Mouse (Mus musculus): ENCODE measurements at regions not wholly inside any gene's neighbourhood (a gene's known extent, or its start where the extent isn't known, plus 50 kb on each side); places are given as distances from the start of the nearest gene placed in this dataset.

DNA sequence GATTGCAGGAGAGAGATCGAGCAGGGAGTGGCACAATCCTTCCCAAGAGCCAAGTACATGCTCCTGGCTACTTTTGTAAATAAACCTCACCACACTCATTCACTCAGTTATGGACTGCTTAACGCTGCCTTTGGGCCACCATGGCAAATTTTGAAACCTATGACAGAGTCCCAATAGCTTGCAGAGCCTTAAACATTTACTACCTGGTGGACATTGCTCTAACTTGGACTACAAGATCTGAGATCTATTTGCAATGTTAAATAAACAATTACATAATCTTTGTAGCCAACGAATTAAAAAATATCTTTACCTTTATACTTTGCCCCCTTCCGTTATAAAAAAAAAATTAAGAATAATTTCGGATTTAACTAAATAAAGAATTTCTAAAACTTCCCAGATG is 104.9 kb downstream of the Tmco5 start:
- Histone ChIP-seq H3K36me3 (no peaks in the 10 kb centered on the region), H3K9me3 (no peaks in the 10 kb centered on the region), H3K27ac (no peak overlapping the region), H3K27me3 (no peaks in the 10 kb centered on the region), H3K4me2 (replicated peaks) (no peak overlapping the region), H3K9ac (no peak overlapping the region), H3K4me3 (no peak overlapping the region), H3K4me1 (peaks cover 18% of the 10 kb centered on the region; the same call in 1 of the 2 replicates)
- 88% methylated on average over 5 of the region's 5 CpGs for WGBS
- ATAC-seq (ENCODE audit: insufficient number of reproducible peaks, insufficient read depth, low FRiP score, low TSS enrichment) = no peak

DNA sequence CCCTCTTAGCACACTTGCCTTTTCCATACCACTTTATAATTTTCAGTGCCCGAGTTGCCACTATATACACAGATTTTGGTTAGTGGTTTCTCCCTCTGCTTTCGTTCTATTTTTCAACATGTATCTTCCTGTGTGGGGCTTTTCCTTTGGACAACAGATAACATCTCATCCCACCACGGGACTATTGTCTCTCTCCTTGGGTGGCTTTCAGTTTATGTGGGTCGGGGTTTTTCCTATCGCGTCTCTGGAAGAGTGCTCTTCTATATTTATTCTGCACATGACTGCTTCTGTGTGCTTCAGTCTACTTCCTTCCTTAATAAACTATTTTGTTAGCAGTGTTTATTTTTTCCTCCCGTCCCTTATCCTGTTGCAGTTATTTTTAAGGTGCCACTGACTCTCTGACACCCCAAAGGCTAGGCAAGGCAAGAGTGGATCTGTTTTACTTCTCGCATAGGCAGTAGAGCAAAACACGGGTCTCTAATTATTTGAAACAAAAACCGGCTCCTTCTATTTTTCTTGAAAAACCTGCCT is 105.4 kb downstream of the Tmco5 start:
- 63% methylated on average over 10 of the region's 10 CpGs for WGBS
- no peak for ATAC-seq (ENCODE audit: insufficient number of reproducible peaks, insufficient read depth, low FRiP score, low TSS enrichment)
- H3K9me3 ChIP-seq = no peaks in the 10 kb centered on the region
- H3K9ac ChIP-seq = no peak overlapping the region
- peaks cover 14% of the 10 kb centered on the region; the same call in 1 of the 2 replicates for H3K4me1 ChIP-seq
- H3K36me3 ChIP-seq = no peaks in the 10 kb centered on the region
- H3K4me3 ChIP-seq = no peak overlapping the region
- no peak overlapping the region for H3K4me2 ChIP-seq (replicated peaks)
- no peak overlapping the region for H3K27ac ChIP-seq
- H3K27me3 ChIP-seq = no peaks in the 10 kb centered on the region

DNA sequence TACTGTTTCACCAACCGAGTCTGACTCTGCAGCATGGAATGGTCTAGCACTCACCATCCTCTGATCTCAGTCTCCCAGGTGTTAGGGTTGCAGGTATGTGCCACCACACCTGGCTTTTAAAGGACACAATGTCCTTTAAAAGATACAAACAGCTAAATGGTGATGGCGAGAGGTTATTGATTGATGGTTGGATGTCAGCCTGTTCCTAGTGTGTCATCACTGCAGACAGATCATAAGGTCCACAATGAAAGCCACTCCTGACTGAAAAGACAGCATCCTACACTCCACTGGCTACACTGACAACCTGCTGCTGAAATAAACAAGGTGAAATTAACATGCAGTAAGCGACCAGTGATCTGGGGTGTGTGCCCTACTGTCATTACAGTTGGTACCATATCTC is 106.1 kb downstream of the Tmco5 start:
- WGBS = 79% methylated on average over 3 of the region's 3 CpGs
- Histone ChIP-seq H3K27ac (no peak overlapping the region), H3K4me2 (replicated peaks) (no peak overlapping the region), H3K4me3 (no peak overlapping the region), H3K4me1 (peaks cover 8% of the 10 kb centered on the region; the same call in 1 of the 2 replicates), H3K27me3 (no peaks in the 10 kb centered on the region), H3K9me3 (no peaks in the 10 kb centered on the region), H3K9ac (no peak overlapping the region), H3K36me3 (no peaks in the 10 kb centered on the region)
- no peak for ATAC-seq (ENCODE audit: insufficient number of reproducible peaks, insufficient read depth, low FRiP score, low TSS enrichment)

DNA sequence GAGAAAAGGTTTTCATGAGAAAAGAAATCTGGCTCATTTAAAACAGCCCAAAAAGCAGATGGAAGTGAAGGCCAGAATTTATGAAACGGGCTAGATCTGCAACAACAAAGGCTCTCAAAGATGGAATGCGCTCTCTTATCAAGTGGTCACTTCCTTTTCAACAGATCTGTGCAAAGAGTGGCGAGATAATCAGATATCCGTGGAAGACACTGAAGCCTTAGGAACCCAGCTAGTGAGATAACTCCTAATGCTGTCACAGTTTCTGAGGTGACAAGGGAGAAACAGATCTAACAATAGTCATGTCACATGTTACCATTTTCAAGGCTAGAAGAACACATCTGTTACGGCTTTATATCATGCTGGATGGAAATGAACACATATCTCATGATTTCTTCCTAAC is 107.1 kb downstream of the Tmco5 start:
- ATAC-seq (ENCODE audit: insufficient number of reproducible peaks, insufficient read depth, low FRiP score, low TSS enrichment) = no peak
- Histone ChIP-seq H3K9me3 (no peaks in the 10 kb centered on the region), H3K9ac (no peak overlapping the region)

DNA sequence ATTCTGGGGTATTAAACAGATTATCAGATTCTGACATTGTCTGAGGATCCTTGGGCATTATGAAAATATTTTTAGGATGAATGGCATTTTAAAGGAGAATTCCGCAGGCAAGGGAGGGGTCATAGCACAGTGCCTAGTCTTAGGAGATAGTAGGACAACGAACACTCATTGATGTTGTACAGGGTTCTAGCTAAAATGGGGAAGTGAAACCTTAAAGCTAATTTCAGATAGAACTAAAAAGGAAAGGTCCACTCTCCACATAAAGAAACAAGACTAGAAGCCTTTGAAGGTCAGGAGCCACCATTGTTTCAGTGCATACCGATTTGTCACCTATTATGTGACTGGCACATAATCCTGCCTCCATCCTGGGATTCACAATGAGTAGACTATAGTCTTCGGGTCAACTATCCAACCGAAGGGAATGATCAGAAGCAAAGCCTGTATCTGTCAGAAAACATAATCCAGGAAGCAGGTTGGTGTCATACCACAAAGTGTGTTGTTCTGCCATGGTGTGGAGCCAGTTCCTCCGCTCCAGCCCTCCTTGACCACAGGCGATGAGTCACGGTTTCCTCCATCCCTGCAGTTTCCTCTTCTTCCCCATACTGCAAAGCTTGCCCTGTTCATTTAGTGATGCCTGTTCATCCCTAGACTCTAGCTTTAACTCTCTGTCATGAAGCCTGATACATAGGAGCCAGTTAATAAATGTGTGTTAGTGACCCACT is 110.6 kb downstream of the Tmco5 start:
- WGBS = 89% methylated on average over 8 of the region's 8 CpGs
- no peak for ATAC-seq (ENCODE audit: insufficient number of reproducible peaks, insufficient read depth, low FRiP score, low TSS enrichment)
- no peaks in the 10 kb centered on the region for H3K36me3 ChIP-seq
- no peaks in the 10 kb centered on the region for H3K4me1 ChIP-seq
- no peak overlapping the region for H3K9ac ChIP-seq
- no peak overlapping the region for H3K4me3 ChIP-seq
- H3K27me3 ChIP-seq = no peaks in the 10 kb centered on the region
- H3K27ac ChIP-seq = no peak overlapping the region
- no peak overlapping the region for H3K4me2 ChIP-seq (replicated peaks)
- no peaks in the 10 kb centered on the region for H3K9me3 ChIP-seq

More for the DNA sequence above, 107.1 kb downstream of the Tmco5 start:
- Histone ChIP-seq H3K27me3 (no peaks in the 10 kb centered on the region), H3K27ac (no peak overlapping the region), H3K36me3 (no peaks in the 10 kb centered on the region), H3K4me1 (peaks cover 3% of the 10 kb centered on the region; the same call in 1 of the 2 replicates), H3K4me2 (replicated peaks) (no peak overlapping the region), H3K4me3 (no peak overlapping the region)
- WGBS = 71% methylated on average over 5 of the region's 5 CpGs

DNA sequence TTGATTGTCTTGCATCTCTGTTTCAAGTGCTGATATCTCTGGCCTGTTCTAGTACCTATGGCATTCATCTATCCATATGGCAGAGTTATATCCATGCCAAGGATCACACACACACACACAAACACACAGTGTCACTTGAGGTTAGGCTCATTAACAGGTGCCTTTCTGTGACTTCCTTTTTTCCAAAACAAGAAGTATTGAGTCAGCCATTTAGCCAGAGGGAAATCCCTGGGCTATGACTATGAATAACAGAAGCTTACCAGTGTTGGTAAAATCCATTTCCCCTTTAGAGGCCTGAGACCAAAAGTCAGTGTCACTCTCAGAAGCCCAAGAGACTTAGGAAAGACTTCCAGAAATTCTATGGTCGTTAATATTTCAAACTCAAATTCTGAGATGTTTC is 111.6 kb downstream of the Tmco5 start:
- Histone ChIP-seq H3K27me3 (no peaks in the 10 kb centered on the region), H3K4me3 (no peak overlapping the region), H3K27ac (no peak overlapping the region), H3K4me1 (no peaks in the 10 kb centered on the region), H3K4me2 (replicated peaks) (no peak overlapping the region), H3K9ac (no peak overlapping the region), H3K9me3 (no peaks in the 10 kb centered on the region), H3K36me3 (no peaks in the 10 kb centered on the region)
- no peak for ATAC-seq (ENCODE audit: insufficient number of reproducible peaks, insufficient read depth, low FRiP score, low TSS enrichment)
- 95% methylated on average over 1 of the region's 1 CpGs for WGBS

DNA sequence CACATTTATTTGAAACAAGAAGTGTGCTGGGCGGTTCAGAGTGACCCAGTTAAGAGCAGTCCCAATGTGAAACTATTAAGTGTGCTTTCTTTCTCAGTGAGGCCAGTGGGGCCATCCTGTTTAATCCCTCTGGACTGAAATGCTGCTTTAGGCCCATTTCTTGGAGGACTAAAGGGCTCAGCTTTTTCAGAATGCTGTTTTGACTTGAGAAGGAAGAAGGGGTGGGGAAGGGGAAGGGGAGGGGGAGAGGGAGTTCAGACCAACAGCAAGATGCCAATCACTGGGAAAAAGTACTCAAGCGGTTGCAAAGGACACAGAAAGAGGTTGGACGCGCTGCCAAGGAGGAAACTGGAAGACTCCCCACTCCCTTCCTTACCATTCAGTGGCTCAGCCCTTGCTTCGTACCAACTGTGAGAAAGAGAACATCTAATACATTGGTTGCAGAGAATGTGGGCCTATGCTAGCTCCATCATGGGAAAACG is 113.1 kb downstream of the Tmco5 start:
- no peak overlapping the region for H3K27ac ChIP-seq

DNA sequence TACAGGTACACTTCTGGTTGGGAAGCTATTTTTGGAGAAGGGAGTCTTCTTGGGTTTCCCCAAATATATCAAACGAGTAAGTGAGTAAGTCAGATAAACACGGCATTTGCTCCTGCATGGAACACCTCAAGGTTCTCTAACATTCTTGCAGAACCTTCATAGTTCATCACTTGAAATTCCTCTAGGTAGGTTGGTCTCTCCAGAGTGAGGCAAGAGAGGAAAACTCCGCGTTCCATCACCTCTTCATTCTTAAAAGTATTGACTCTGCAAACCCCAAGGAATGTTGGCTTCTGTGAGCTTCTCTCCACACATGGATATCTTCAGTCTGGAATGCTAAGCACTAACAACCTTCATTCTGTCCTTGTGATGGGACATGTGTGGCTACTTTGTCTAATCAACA is 115.2 kb downstream of the Tmco5 start:
- H3K9me3 ChIP-seq = no peaks in the 10 kb centered on the region
- no peak overlapping the region for H3K9ac ChIP-seq
- no peak overlapping the region for H3K4me3 ChIP-seq
- no peak overlapping the region for H3K4me2 ChIP-seq (replicated peaks)
- no peaks in the 10 kb centered on the region for H3K4me1 ChIP-seq
- WGBS = 89% methylated on average over 4 of the region's 4 CpGs
- H3K27me3 ChIP-seq = no peaks in the 10 kb centered on the region
- no peaks in the 10 kb centered on the region for H3K36me3 ChIP-seq
- no peak for ATAC-seq (ENCODE audit: insufficient number of reproducible peaks, insufficient read depth, low FRiP score, low TSS enrichment)
- no peak overlapping the region for H3K27ac ChIP-seq

More for the DNA sequence above, 113.1 kb downstream of the Tmco5 start:
- Histone ChIP-seq H3K9ac (no peak overlapping the region), H3K4me3 (no peak overlapping the region), H3K36me3 (no peaks in the 10 kb centered on the region), H3K4me2 (replicated peaks) (no peak overlapping the region), H3K27me3 (no peaks in the 10 kb centered on the region), H3K9me3 (no peaks in the 10 kb centered on the region), H3K4me1 (no peaks in the 10 kb centered on the region)
- ATAC-seq (ENCODE audit: insufficient number of reproducible peaks, insufficient read depth, low FRiP score, low TSS enrichment) = no peak
- WGBS = 56% methylated on average over 6 of the region's 6 CpGs

DNA sequence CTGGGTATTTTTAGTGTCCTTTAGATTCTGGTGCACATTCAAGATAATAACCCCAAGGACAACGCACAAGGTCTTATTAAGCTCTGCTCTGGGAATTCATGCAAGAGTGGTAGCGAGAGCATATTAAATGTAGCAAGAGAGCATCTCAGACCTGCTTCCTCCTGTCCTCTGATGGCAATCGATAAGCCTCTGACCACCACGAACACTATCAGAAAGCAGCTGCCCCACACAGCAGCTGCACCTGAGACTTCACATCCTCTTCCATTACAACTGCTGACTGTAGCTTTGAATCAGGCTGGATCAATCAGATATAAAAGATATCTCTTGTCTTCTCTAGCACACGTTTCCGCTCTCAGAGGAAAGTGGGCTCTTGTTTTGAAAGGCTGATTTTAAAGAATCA is 117.8 kb downstream of the Tmco5 start:
- Histone ChIP-seq H3K4me2 (replicated peaks) (no peak overlapping the region), H3K4me1 (no peaks in the 10 kb centered on the region), H3K27me3 (no peaks in the 10 kb centered on the region), H3K9me3 (no peaks in the 10 kb centered on the region), H3K4me3 (no peak overlapping the region), H3K27ac (no peak overlapping the region), H3K9ac (no peak overlapping the region), H3K36me3 (no peaks in the 10 kb centered on the region)
- WGBS = 80% methylated on average over 6 of the region's 6 CpGs
- ATAC-seq (ENCODE audit: insufficient number of reproducible peaks, insufficient read depth, low FRiP score, low TSS enrichment) = no peak

DNA sequence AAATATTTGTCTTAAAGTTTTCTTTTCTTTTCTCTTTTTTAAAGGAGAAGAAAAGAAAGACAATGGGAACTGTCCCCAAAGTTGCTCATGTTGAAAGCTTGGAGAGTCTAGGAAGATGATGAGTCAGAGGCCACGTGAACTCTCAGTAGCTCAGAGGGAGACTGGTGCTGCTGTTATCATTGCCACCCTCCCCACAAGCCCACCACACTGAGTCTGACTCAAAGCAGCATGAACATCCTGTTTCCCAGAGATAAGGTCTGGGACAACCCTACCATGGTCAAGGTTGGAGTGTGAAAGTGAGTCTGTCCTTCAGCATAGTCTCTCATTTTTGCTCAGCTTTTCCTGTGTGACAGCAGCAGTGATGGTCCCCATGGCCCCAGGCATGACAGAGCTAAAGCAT is 120.3 kb downstream of the Tmco5 start:
- no peak overlapping the region for H3K9ac ChIP-seq
- H3K9me3 ChIP-seq = no peaks in the 10 kb centered on the region
- H3K4me1 ChIP-seq = no peaks in the 10 kb centered on the region
- no peak for ATAC-seq (ENCODE audit: insufficient number of reproducible peaks, insufficient read depth, low FRiP score, low TSS enrichment)
- H3K4me3 ChIP-seq = no peak overlapping the region
- H3K27ac ChIP-seq = no peak overlapping the region
- no peaks in the 10 kb centered on the region for H3K27me3 ChIP-seq
- H3K36me3 ChIP-seq = no peaks in the 10 kb centered on the region
- 67% methylated on average over 1 of the region's 1 CpGs for WGBS
- H3K4me2 ChIP-seq (replicated peaks) = no peak overlapping the region

DNA sequence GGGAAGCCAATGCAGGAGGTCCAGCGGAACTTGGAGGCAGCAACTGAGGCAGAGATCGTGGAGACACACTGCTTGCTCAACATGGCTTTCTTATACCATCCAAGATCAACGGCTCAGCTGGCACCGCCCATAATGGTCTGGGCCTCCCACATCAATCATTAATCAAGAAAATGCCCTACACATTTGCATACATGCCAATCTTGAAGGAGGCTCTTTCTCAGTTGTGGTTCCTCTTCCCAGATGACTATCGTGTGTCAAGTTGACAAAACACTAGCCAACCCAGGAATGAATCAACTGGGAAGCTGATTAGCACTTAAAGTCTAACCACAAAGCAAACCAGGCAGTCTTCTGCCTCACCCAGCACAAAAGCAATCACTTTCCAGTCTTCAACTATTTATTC is 121.1 kb downstream of the Tmco5 start:
- H3K4me2 ChIP-seq (replicated peaks) = no peak overlapping the region
- H3K27me3 ChIP-seq = no peaks in the 10 kb centered on the region
- 80% methylated on average over 5 of the region's 5 CpGs for WGBS
- no peak for ATAC-seq (ENCODE audit: insufficient number of reproducible peaks, insufficient read depth, low FRiP score, low TSS enrichment)
- no peak overlapping the region for H3K27ac ChIP-seq
- H3K36me3 ChIP-seq = no peaks in the 10 kb centered on the region
- no peak overlapping the region for H3K9ac ChIP-seq
- no peaks in the 10 kb centered on the region for H3K9me3 ChIP-seq
- no peak overlapping the region for H3K4me3 ChIP-seq
- H3K4me1 ChIP-seq = no peaks in the 10 kb centered on the region

DNA sequence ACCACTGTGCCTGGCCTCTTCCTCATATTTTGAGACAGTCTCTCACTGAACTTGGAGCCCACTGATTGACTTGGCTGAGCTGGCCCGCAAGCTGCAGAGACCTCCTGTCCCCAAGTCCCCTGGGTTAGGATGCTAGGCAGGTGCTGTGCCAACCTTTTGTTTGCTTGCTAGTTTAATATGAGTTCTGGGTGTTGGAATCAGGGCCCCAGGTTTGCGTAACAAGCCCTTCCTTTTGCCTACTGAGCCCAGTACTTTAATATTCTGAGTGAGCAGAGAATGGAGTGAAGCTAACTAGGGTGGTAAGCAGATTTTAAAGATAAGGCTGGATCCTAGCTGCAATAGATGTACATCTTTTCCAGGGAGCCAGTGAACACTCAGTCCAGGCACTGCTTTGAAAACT is 117.2 kb upstream of the Spred1 start:
- no peak for ATAC-seq (ENCODE audit: insufficient number of reproducible peaks, insufficient read depth, low FRiP score, low TSS enrichment)
- Histone ChIP-seq H3K9ac (no peak overlapping the region), H3K27me3 (no peaks in the 10 kb centered on the region), H3K4me1 (no peaks in the 10 kb centered on the region), H3K4me2 (replicated peaks) (no peak overlapping the region), H3K9me3 (no peaks in the 10 kb centered on the region), H3K4me3 (no peak overlapping the region), H3K36me3 (no peaks in the 10 kb centered on the region), H3K27ac (no peak overlapping the region)
- 95% methylated on average over 2 of the region's 2 CpGs for WGBS

All from embryonic facial prominence, embryonic 12.5 days (tissue).